Mouse (Mus musculus): ENCODE measurements around the gene Extl1. TPM values are rescaled to one million over a fixed set of nuclear protein-coding genes. Genes with fewer than 3 reads are reported as not detected.
"Not testable (repeated sequence)": the region's sequence is repeated elsewhere in the genome, so short reads cannot be mapped to it uniquely, and the experiment has no call there.

Gene Extl1
- polyA plus RNA-seq, 1 experiment from 2014 or later, result 0.97 TPM

- peaks cover 9% of the 10 kb centered on the region for H3K4me1 ChIP-seq
- H3K4me2 ChIP-seq (replicated peaks), result no peak overlapping the region
- H3K27ac ChIP-seq (replicated peaks), result no peak overlapping the region
- 91% methylated on average over 15 of the region's 15 CpGs for WGBS
- H3K36me3 ChIP-seq, result no peaks in the 10 kb centered on the region
- ATAC-seq (ENCODE audit: low FRiP score, low read depth), result no peak
- no peak overlapping the region for H3K4me3 ChIP-seq
- H3K9me3 ChIP-seq, result no peaks in the 10 kb centered on the region
- no peak overlapping the region for H3K9ac ChIP-seq (replicated peaks)
- peaks cover 59% of the 10 kb centered on the region for H3K27me3 ChIP-seq
These were observed 37.8 kb downstream of the Extl1 start for GRCm38 (mm10) chr4:134345802-134346201.

- WGBS, result 40% methylated on average over 3 of the region's 3 CpGs
- no peak overlapping the region for H3K27ac ChIP-seq (replicated peaks)
- peaks cover 65% of the 10 kb centered on the region for H3K27me3 ChIP-seq
- no peak overlapping the region for H3K4me3 ChIP-seq
- H3K36me3 ChIP-seq, result no peaks in the 10 kb centered on the region
- no peak for ATAC-seq (ENCODE audit: low FRiP score, low read depth)
- peaks cover 9% of the 10 kb centered on the region for H3K4me1 ChIP-seq
- no peak overlapping the region for H3K4me2 ChIP-seq (replicated peaks)
- H3K9me3 ChIP-seq, result no peaks in the 10 kb centered on the region
- no peak overlapping the region for H3K9ac ChIP-seq (replicated peaks)
These were observed 39.0 kb downstream of the Extl1 start for GRCm38 (mm10) chr4:134344620-134345019.

GRCm38 (mm10) chr4:134343071-134344031 lies 40.3 kb downstream of the Extl1 start, which contains the start of gene Slc30a2:
TSS of gene Slc30a2 (plus strand) at chr4:134343181.
- H3K9ac ChIP-seq (replicated peaks), result no peak within 1 kb of the TSS
- H3K36me3 ChIP-seq, result no peaks in the 10 kb centered on the region
- WGBS, result 2% methylated on average over 60 of the region's 61 CpGs
- peaks cover 63% of the 10 kb centered on the region for H3K27me3 ChIP-seq
- H3K4me3 ChIP-seq, result peak within 1 kb of the TSS; percentile 27
- H3K4me2 ChIP-seq (replicated peaks), result peak within 1 kb of the TSS; percentile 42
- ATAC-seq (ENCODE audit: low FRiP score, low read depth), result no peak
- H3K4me1 ChIP-seq, result peaks cover 9% of the 10 kb centered on the region
- H3K9me3 ChIP-seq, result no peaks in the 10 kb centered on the region
- H3K27ac ChIP-seq (replicated peaks), result no peak within 1 kb of the TSS

GRCm38 (mm10) chr4:134342213-134342779 lies 41.4 kb downstream of the Extl1 start:
- no peak for ATAC-seq (ENCODE audit: low FRiP score, low read depth)
- H3K27me3 ChIP-seq, result peaks cover 60% of the 10 kb centered on the region
- no peak overlapping the region; the same call in 1 of the 2 replicates for H3K4me2 ChIP-seq (replicated peaks)
- H3K36me3 ChIP-seq, result no peaks in the 10 kb centered on the region
- no peak overlapping the region for H3K9ac ChIP-seq (replicated peaks)
- peaks cover 9% of the 10 kb centered on the region for H3K4me1 ChIP-seq
- WGBS, result 41% methylated on average over 11 of the region's 11 CpGs
- no peaks in the 10 kb centered on the region for H3K9me3 ChIP-seq
- H3K27ac ChIP-seq (replicated peaks), result no peak overlapping the region
- H3K4me3 ChIP-seq, result no peak overlapping the region

- 80% methylated on average over 6 of the region's 6 CpGs for WGBS
- H3K9ac ChIP-seq (replicated peaks); H3K36me3 ChIP-seq; ATAC-seq (ENCODE audit: low FRiP score, low read depth); H3K4me3 ChIP-seq; H3K4me2 ChIP-seq (replicated peaks); H3K4me1 ChIP-seq; H3K27ac ChIP-seq (replicated peaks); H3K9me3 ChIP-seq: not testable (repeated sequence)
- H3K27me3 ChIP-seq, result peaks cover 57% of the 10 kb centered on the region
These were observed 42.4 kb downstream of the Extl1 start for GRCm38 (mm10) chr4:134341231-134341630.

- Histone ChIP-seq H3K4me3 (no peak overlapping the region), H3K9me3 (no peaks in the 10 kb centered on the region), H3K27me3 (no peaks in the 10 kb centered on the region), H3K9ac (replicated peaks) (no peak overlapping the region), H3K4me1 (peaks cover 2% of the 10 kb centered on the region; the same call in 1 of the 2 replicates), H3K4me2 (replicated peaks) (no peak overlapping the region), H3K36me3 (no peaks in the 10 kb centered on the region), H3K27ac (replicated peaks) (no peak overlapping the region)
- no peak for ATAC-seq (ENCODE audit: low FRiP score, low read depth)
- WGBS, result 67% methylated on average over 5 of the region's 5 CpGs
These were observed 53.4 kb downstream of the Extl1 start for GRCm38 (mm10) chr4:134330281-134330680.

- Histone ChIP-seq H3K9ac (replicated peaks) (no peak overlapping the region), H3K4me2 (replicated peaks) (no peak overlapping the region), H3K9me3 (no peaks in the 10 kb centered on the region), H3K27me3 (no peaks in the 10 kb centered on the region), H3K27ac (replicated peaks) (no peak overlapping the region), H3K36me3 (no peaks in the 10 kb centered on the region), H3K4me1 (peaks cover 2% of the 10 kb centered on the region; the same call in 1 of the 2 replicates), H3K4me3 (no peak overlapping the region)
- ATAC-seq (ENCODE audit: low FRiP score, low read depth), result no peak
- WGBS, result 86% methylated on average over 8 of the region's 8 CpGs
These were observed 54.8 kb downstream of the Extl1 start for GRCm38 (mm10) chr4:134328832-134329231.

GRCm38 (mm10) chr4:134328151-134328550 lies 55.5 kb downstream of the Extl1 start:
- no peak overlapping the region for H3K27ac ChIP-seq (replicated peaks)
- 68% methylated on average over 8 of the region's 8 CpGs for WGBS

GRCm38 (mm10) chr4:134326859-134327530 lies 56.7 kb downstream of the Extl1 start:
- H3K27me3 ChIP-seq, result no peaks in the 10 kb centered on the region
- H3K4me3 ChIP-seq, result no peak overlapping the region
- no peak for ATAC-seq (ENCODE audit: low FRiP score, low read depth)
- H3K9me3 ChIP-seq, result no peaks in the 10 kb centered on the region
- peaks cover 2% of the 10 kb centered on the region; the same call in 1 of the 2 replicates for H3K4me1 ChIP-seq
- no peak overlapping the region for H3K27ac ChIP-seq (replicated peaks)
- H3K36me3 ChIP-seq, result no peaks in the 10 kb centered on the region
- no peak overlapping the region for H3K9ac ChIP-seq (replicated peaks)
- WGBS, result 63% methylated on average over 5 of the region's 5 CpGs
- no peak overlapping the region for H3K4me2 ChIP-seq (replicated peaks)

More at GRCm38 (mm10) chr4:134328151-134328550, 55.5 kb downstream of the Extl1 start:
- Histone ChIP-seq H3K4me1 (peaks cover 2% of the 10 kb centered on the region; the same call in 1 of the 2 replicates), H3K27me3 (no peaks in the 10 kb centered on the region), H3K9me3 (no peaks in the 10 kb centered on the region), H3K9ac (replicated peaks) (no peak overlapping the region), H3K4me3 (no peak overlapping the region), H3K36me3 (no peaks in the 10 kb centered on the region), H3K4me2 (replicated peaks) (no peak overlapping the region)
- no peak for ATAC-seq (ENCODE audit: low FRiP score, low read depth)

- Histone ChIP-seq H3K9ac (replicated peaks) (no peak overlapping the region), H3K4me3 (no peak overlapping the region), H3K27me3 (no peaks in the 10 kb centered on the region), H3K4me2 (replicated peaks) (no peak overlapping the region), H3K36me3 (no peaks in the 10 kb centered on the region), H3K9me3 (no peaks in the 10 kb centered on the region), H3K27ac (replicated peaks) (no peak overlapping the region), H3K4me1 (peaks cover 2% of the 10 kb centered on the region; the same call in 1 of the 2 replicates)
- ATAC-seq (ENCODE audit: low FRiP score, low read depth), result no peak
- WGBS, result 86% methylated on average over 5 of the region's 5 CpGs
These were observed 59.0 kb downstream of the Extl1 start for GRCm38 (mm10) chr4:134324655-134325054.

GRCm38 (mm10) chr4:134321524-134321923 lies 62.1 kb downstream of the Extl1 start:
- 65% methylated on average over 3 of the region's 3 CpGs for WGBS
- Histone ChIP-seq H3K27me3 (peaks cover 4% of the 10 kb centered on the region; the same call in 1 of the 2 replicates), H3K36me3 (no peaks in the 10 kb centered on the region), H3K4me1 (no peaks in the 10 kb centered on the region), H3K27ac (replicated peaks) (no peak overlapping the region), H3K9ac (replicated peaks) (no peak overlapping the region), H3K9me3 (no peaks in the 10 kb centered on the region), H3K4me3 (no peak overlapping the region), H3K4me2 (replicated peaks) (no peak overlapping the region)
- no peak for ATAC-seq (ENCODE audit: low FRiP score, low read depth)

Measured in midbrain, embryonic 12.5 days (tissue).